Mouse (Mus musculus) bone marrow, adult 2 months (tissue): ENCODE measurements around the gene Xrcc6.

Experiments used
- CTCF ChIP-seq: fragments of 200-500 bp; IDR thresholded peaks from 2 replicates; pipeline ENCODE4 v1.5.1; 2011; ENCODE audit warnings: low read length, control low read depth; ENCODE audit not compliant: control insufficient read depth, insufficient read depth
- POLR2A ChIP-seq: fragments of 200-500 bp; IDR thresholded peaks from 2 replicates; pipeline ENCODE4 v1.6.1; 2011; ENCODE audit warnings: low read depth, mild to moderate bottlenecking, control low read depth, low read length, borderline replicate concordance; ENCODE audit not compliant: control insufficient read depth

DNA sequence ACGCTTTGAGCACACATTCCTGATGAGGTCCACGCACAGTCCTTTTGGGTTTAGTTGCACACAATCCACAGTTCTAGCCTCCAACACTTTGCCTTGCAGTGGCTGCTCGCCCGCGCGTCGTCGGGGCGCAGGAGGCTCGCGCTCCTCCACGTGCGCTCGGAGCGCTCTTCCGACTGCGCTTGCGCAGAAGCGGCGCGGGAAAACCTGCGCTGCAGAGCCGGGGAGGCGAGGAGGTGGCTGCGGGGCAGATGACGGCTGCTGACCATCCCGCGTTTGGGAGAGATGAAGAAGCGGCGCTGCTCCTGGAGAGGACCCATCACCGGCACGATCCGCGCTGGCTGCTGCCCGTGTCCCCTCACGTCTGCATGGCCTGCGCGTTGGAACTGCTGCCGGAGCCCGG, 82.3 kb downstream of the Xrcc6 start, which contains the start of gene Mei1:
- TF ChIP-seq CTCF, result no peak
- no peak for TF ChIP-seq POLR2A
